Mouse (Mus musculus) heart, embryonic 14.5 days (tissue): ENCODE data around the gene Klrg1. TPM values are rescaled to one million over a fixed set of nuclear protein-coding genes. Genes with fewer than 3 reads are reported as not detected.

ENCODE experiments used
- ATAC-seq: fragments of 200-750 bp; cut with Nextera tagmentation; 2 replicates; pipeline ENCODE4 v1.8.0; 2017; ENCODE audit warnings: low read depth, moderate TSS enrichment; ENCODE audit not compliant: insufficient number of reproducible peaks, insufficient read depth, low FRiP score
- H3K27ac ChIP-seq, 2 experiments: fragments of 200-500 bp in 1 of 2; fragments of 300-500 bp in 1 of 2; sonication (generic) in 1 of 2; replicated peaks in 1 of 2; 2 replicates each; pipeline ENCODE4 v1.5.1; 2012 to 2014; ENCODE audit warnings: low read depth in 2 of 2, low read length in 2 of 2, control low read depth in 1 of 2, mild to moderate bottlenecking in 1 of 2, mixed read lengths in 1 of 2; ENCODE audit not compliant: control insufficient read depth in 1 of 2, insufficient read depth in 1 of 2
- H3K27me3 ChIP-seq: fragments of 300-500 bp; sonication (generic); 2 replicates; pipeline ENCODE4 v1.6.1; 2014; ENCODE audit warnings: mild to moderate bottlenecking, low read length, control low read depth; ENCODE audit not compliant: control insufficient read depth, insufficient read depth
- H3K36me3 ChIP-seq: fragments of 300-500 bp; sonication (generic); 2 replicates; pipeline ENCODE4 v1.6.1; 2014; ENCODE audit warnings: mild to moderate bottlenecking, control low read depth, low read length, mixed read lengths; ENCODE audit not compliant: control insufficient read depth, insufficient read depth
- H3K4me1 ChIP-seq, 2 experiments: fragments of 200-500 bp in 1 of 2; fragments of 300-500 bp in 1 of 2; sonication (generic) in 1 of 2; 2 replicates each; pipeline ENCODE4 v1.6.1; 2012 to 2014; ENCODE audit warnings: low read length in 2 of 2, control low read depth in 1 of 2, mixed read lengths in 1 of 2; ENCODE audit not compliant: control insufficient read depth in 2 of 2, insufficient read depth in 2 of 2
- H3K4me2 ChIP-seq: fragments of 300-500 bp; sonication (generic); 2 replicates; pipeline ENCODE4 v1.6.1; 2014; ENCODE audit warnings: mild to moderate bottlenecking, low read length
- H3K4me3 ChIP-seq, 2 experiments: fragments of 200-500 bp in 1 of 2; fragments of 300-500 bp in 1 of 2; sonication (generic) in 1 of 2; 2 replicates each; pipeline ENCODE4 v1.5.1; 2012 to 2014; ENCODE audit warnings: low read length in 2 of 2, mild to moderate bottlenecking in 2 of 2, control low read depth in 1 of 2, low read depth in 1 of 2, moderate library complexity in 1 of 2; ENCODE audit not compliant: control insufficient read depth in 1 of 2, insufficient read depth in 1 of 2
- H3K9ac ChIP-seq: fragments of 300-500 bp; sonication (generic); 2 replicates; pipeline ENCODE4 v1.6.1; 2014; ENCODE audit warnings: mild to moderate bottlenecking, low read length
- H3K9me3 ChIP-seq: fragments of 300-500 bp; sonication (generic); 2 replicates; pipeline ENCODE4 v1.6.1; 2016; ENCODE audit warnings: low read length, control low read depth; ENCODE audit not compliant: control insufficient read depth
- WGBS: fragments of 180-500 bp; shearing (Covaris S2); extraction: QIAGEN DNeasy Blood & Tissue Kit; methylation state at CpG from one replicate; pipeline ENCODE4 v1.1.7; 2014; 5-methylcytosine and 5-hydroxymethylcytosine counted together
- polyA plus RNA-seq: library from polyadenylated mRNA; unstranded; fragments of >200 nt; fragmentation: Nextera tagmentation; extraction: Ambion mirVana; gene quantifications from 2 replicates; pipeline ENCODE4 v1.2.1, GENCODE M21; 2014

Gene Klrg1
- polyA plus RNA-seq, 1 experiment from 2014 or later = not detected

- H3K4me2 ChIP-seq = no peak overlapping the region
- H3K27me3 ChIP-seq = no peaks in the 10 kb centered on the region
- ATAC-seq = no peak
- H3K36me3 ChIP-seq = no peaks in the 10 kb centered on the region
- H3K9me3 ChIP-seq = no peaks in the 10 kb centered on the region
- no peak overlapping the region for H3K27ac ChIP-seq
- WGBS = 72% methylated on average over 2 of the region's 2 CpGs
- H3K4me1 ChIP-seq = no peaks in the 10 kb centered on the region
- H3K4me3 ChIP-seq = no peak overlapping the region
- no peak overlapping the region for H3K9ac ChIP-seq
Measured at GRCm38 (mm10) chr6:122283429-122283828, 747 bp upstream of the Klrg1 start.

- Histone ChIP-seq H3K4me1 (0 out of 4 replicates have a peak, but pooled peaks cover 0 to 3% of the 10 kb centered on the region in 2 experiments), H3K9me3 (no peaks in the 10 kb centered on the region), H3K36me3 (no peaks in the 10 kb centered on the region), H3K4me3 (no peak overlapping the region), H3K27me3 (no peaks in the 10 kb centered on the region), H3K4me2 (no peak overlapping the region), H3K9ac (no peak overlapping the region), H3K27ac (no peak overlapping the region)
- no peak for ATAC-seq
- WGBS = 78% methylated on average over 7 of the region's 7 CpGs
Measured at GRCm38 (mm10) chr6:122276565-122276964, 6.1 kb downstream of the Klrg1 start.

- H3K4me3 ChIP-seq = no peak overlapping the region
- no peaks in the 10 kb centered on the region for H3K9me3 ChIP-seq
- no peak overlapping the region for H3K4me2 ChIP-seq
- no peak overlapping the region for H3K9ac ChIP-seq
- no peaks in the 10 kb centered on the region for H3K36me3 ChIP-seq
- no peaks in the 10 kb centered on the region for H3K27me3 ChIP-seq
- 0 out of 4 replicates have a peak, but pooled peaks cover 0 to 3% of the 10 kb centered on the region in 2 experiments for H3K4me1 ChIP-seq
- no peak overlapping the region for H3K27ac ChIP-seq
- no peak for ATAC-seq
- WGBS = 4% methylated on average over 5 of the region's 5 CpGs
Measured at GRCm38 (mm10) chr6:122274546-122274945, 8.1 kb downstream of the Klrg1 start.

GRCm38 (mm10) chr6:122270152-122270551 lies 12.5 kb downstream of the Klrg1 start:
- H3K27ac ChIP-seq = no peak overlapping the region
- no peak overlapping the region for H3K9ac ChIP-seq
- H3K4me1 ChIP-seq = 0 out of 4 replicates have a peak, but pooled peaks cover 0 to 6% of the 10 kb centered on the region in 2 experiments
- H3K4me2 ChIP-seq = no peak overlapping the region
- H3K27me3 ChIP-seq = no peaks in the 10 kb centered on the region
- H3K9me3 ChIP-seq = no peaks in the 10 kb centered on the region
- no peak for ATAC-seq
- H3K4me3 ChIP-seq = no peak overlapping the region
- no peaks in the 10 kb centered on the region for H3K36me3 ChIP-seq
- WGBS = 75% methylated on average over 11 of the region's 11 CpGs

GRCm38 (mm10) chr6:122269170-122269569 lies 13.5 kb downstream of the Klrg1 start:
- H3K27me3 ChIP-seq = no peaks in the 10 kb centered on the region
- 0 out of 4 replicates have a peak, but pooled peaks cover 0 to 3% of the 10 kb centered on the region in 2 experiments for H3K4me1 ChIP-seq
- no peak overlapping the region for H3K27ac ChIP-seq
- no peak overlapping the region for H3K9ac ChIP-seq
- no peak overlapping the region for H3K4me2 ChIP-seq
- no peaks in the 10 kb centered on the region for H3K36me3 ChIP-seq
- no peak for ATAC-seq
- H3K4me3 ChIP-seq = no peak overlapping the region
- WGBS = 81% methylated on average over 4 of the region's 4 CpGs
- H3K9me3 ChIP-seq = no peaks in the 10 kb centered on the region

GRCm38 (mm10) chr6:122268561-122268960 lies 14.1 kb downstream of the Klrg1 start:
- no peak overlapping the region for H3K4me2 ChIP-seq
- H3K4me1 ChIP-seq = 0 out of 4 replicates have a peak, but pooled peaks cover 0 to 3% of the 10 kb centered on the region in 2 experiments
- H3K9me3 ChIP-seq = no peaks in the 10 kb centered on the region
- no peak overlapping the region for H3K9ac ChIP-seq
- H3K27ac ChIP-seq = no peak overlapping the region
- no peak overlapping the region for H3K4me3 ChIP-seq
- no peak for ATAC-seq
- H3K27me3 ChIP-seq = no peaks in the 10 kb centered on the region
- WGBS = 26% methylated on average over 3 of the region's 3 CpGs
- H3K36me3 ChIP-seq = no peaks in the 10 kb centered on the region

- no peak for ATAC-seq
- Histone ChIP-seq H3K4me2 (no peak overlapping the region), H3K4me3 (no peak overlapping the region), H3K36me3 (no peaks in the 10 kb centered on the region), H3K9ac (no peak overlapping the region), H3K4me1 (no peaks in the 10 kb centered on the region), H3K27me3 (0 out of 2 replicates have a peak, but pooled peaks cover 7% of the 10 kb centered on the region), H3K9me3 (no peaks in the 10 kb centered on the region), H3K27ac (no peak overlapping the region)
- 89% methylated on average over 8 of the region's 8 CpGs for WGBS
Measured at GRCm38 (mm10) chr6:122262543-122262942, 20.1 kb downstream of the Klrg1 start.

- Histone ChIP-seq H3K4me2 (no peak overlapping the region), H3K27ac (no peak overlapping the region), H3K27me3 (no peaks in the 10 kb centered on the region), H3K4me1 (no peaks in the 10 kb centered on the region), H3K9me3 (no peaks in the 10 kb centered on the region), H3K9ac (no peak overlapping the region), H3K36me3 (no peaks in the 10 kb centered on the region), H3K4me3 (no peak overlapping the region)
- ATAC-seq = no peak
- WGBS = 56% methylated on average over 1 of the region's 1 CpGs
Measured at GRCm38 (mm10) chr6:122252146-122252545, 30.5 kb downstream of the Klrg1 start.
